Mouse (Mus musculus): ENCODE measurements around the gene Gm21497.
"Not testable (repeated sequence)": the region's sequence is repeated elsewhere in the genome, so short reads cannot be mapped to it uniquely, and the experiment has no call there.

Gm21497 gene

DNA sequence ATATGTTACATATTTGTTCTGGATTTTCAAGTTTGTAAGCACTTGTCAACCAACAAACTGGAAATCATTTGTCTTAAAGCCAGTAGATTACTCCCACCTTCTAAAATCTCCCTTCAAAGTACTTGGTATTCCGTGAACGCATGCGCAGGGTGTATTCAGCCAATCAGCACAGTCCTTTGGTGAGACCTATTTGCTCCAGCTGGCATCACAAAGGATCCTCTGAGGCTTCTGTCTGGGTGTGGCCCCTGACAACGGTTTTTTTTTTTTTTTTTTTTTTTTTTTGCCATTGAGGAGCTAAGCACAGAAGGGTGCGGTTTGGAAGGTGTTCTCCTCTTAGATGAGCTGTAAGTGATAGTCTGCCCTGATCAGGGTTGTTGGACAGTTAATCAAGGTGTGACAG, at the start of gene Gm21497:
Gene Gm21497, plus strand, starts transcription at position 301 of the 400 bp plus-strand sequence.
- DNase-seq (ENCODE audit: low spot score), result not testable (repeated sequence)

Measured in testis, postnatal 10 days (tissue).